Mouse (Mus musculus): ENCODE data around the gene Sntb2.

DNA sequence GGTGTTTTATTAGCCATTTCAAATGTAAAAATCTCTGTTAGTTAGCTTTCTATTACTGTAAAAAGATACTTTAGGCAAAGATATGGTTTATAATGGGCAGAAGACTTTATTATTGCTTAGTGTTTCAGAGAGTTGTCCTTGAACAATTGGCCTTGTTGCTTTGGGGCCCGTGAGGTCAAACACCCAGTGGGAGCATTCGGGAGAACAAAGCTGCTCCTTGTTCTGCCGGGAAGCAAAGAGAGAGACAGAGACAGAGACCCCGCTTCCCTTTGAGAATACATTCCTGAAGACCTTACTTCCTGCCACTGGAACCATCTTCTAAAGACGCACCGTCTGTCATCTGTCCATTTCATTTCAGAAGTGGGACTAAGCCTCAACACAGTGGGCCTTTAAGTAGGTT lies 27.8 kb downstream of the Sntb2 start:
- no peak for TF ChIP-seq CTCF (conservative IDR thresholded peaks at IDR 0.05 in 1 of 2, IDR thresholded peaks at IDR 0.05 in 1 of 2; ENCODE audit: low read depth in 2 of 2, low read length in 2 of 2)
- TF ChIP-seq ELF1 (IDR thresholded peaks at IDR 0.05; ENCODE audit: low read depth, low read length): no peak
- TF ChIP-seq E2F4 (IDR thresholded peaks at IDR 0.05; ENCODE audit: insufficient replicate concordance, low read depth, low read length): no peak
- no peak for TF ChIP-seq POLR2AphosphoS2 (IDR thresholded peaks at IDR 0.05; ENCODE audit: low read depth, low read length)
- no peak for TF ChIP-seq ZC3H11A (IDR thresholded peaks at IDR 0.05; ENCODE audit: low read depth, low read length)
- no peak for TF ChIP-seq HCFC1 (IDR thresholded peaks at IDR 0.05; ENCODE audit: low read depth, low read length)

Measured in CH12.LX (cell line).